Mouse (Mus musculus): Measurements from ENCODE around the gene Map3k11. TPM values are rescaled to one million over a fixed set of nuclear protein-coding genes. Genes with fewer than 3 reads are reported as not detected.

The Map3k11 gene
- 21.6 and 22.9 TPM in 2 replicates for polyA plus RNA-seq (2012; rRNA removed)

DNA sequence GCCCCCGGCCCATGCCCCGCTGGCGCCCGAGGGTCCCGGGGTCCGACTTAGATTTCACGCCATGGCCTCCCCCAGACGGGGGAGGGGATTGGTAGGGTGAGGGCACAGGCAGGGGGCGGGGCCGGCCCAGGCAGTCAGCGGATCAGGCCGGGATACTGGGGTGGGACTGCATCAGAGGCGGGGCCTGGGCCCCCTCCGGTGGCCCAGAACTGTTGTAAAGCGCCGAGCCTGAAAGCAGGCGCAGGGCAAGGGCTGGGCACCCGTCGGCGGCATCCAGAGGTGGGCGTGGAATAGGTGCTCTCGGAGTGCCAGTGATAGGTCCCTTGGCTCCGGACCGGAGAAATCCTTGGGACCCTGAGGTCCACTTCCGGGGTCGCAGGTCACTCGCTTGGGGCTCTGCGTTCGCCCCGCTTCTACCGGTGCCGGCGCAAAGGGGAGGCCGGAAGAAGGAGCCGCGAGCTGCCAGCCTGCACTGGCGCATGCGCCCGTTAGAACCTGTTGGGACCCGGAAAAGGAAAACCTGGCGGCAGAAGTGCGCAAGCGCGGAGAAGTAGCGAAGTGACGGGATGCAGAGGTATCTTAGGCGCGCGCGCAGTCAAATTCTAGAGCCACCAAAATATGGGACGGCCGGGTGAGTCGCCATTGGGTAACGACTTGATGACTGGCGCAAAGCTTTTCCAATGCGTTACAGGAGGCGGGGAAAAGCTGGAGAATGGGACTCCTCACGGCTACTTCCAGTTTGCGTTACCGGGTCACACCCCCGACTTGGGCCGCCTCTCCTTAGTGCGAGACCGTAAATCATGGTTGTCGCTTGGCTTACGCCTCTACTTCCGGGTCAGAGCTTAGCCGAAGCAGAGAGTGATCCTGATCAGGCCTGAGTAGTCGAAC is at the start of gene Map3k11, which contains the start of gene Pcnx3:
TSS of gene Map3k11 (plus strand) at position 543 of the 888 bp plus-strand sequence.
TSS of gene Pcnx3 (minus strand) at position 709 of the 888 bp plus-strand sequence.
- peak; percentile 33; the same call in 1 of the 2 replicates for TF ChIP-seq POLR2A (IDR thresholded peaks at IDR 0.05; ENCODE audit: borderline replicate concordance, extremely low read depth, insufficient read depth, insufficient read length, poor library complexity, severe bottlenecking)
- peak; percentile 26; the same call in 1 of the 2 replicates for TF ChIP-seq CTCF (IDR thresholded peaks at IDR 0.05; ENCODE audit: borderline replicate concordance, extremely low read depth, insufficient read depth, insufficient read length)

DNA sequence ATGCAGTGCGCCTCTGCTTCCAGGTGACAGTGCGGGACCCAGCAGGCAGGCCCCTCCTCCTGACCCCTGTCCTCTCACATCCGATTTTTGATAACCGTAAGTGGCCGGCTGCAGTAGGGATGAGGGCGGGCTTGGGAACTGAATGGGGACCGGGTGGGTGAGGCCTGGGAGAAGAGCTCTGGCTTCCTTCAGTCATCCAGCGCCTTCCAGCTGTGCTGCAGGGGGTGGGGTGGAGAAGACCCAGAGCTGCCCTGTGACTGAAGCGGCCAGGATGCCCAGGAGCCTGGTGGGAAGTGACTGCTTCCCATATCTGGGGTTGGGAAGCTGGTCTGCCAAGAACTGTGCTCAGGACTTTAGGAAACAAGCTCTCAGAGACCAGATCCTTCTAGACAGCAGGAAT is 48.2 kb upstream of the Map3k11 start:
- TF ChIP-seq CTCF (IDR thresholded peaks at IDR 0.05; ENCODE audit: borderline replicate concordance, extremely low read depth, insufficient read depth, insufficient read length) (no peak), POLR2A (IDR thresholded peaks at IDR 0.05; ENCODE audit: borderline replicate concordance, extremely low read depth, insufficient read depth, insufficient read length, poor library complexity, severe bottlenecking) (no peak)
- DNase-seq (ENCODE audit: low read depth): no peak

More for the DNA sequence above, at the start of gene Map3k11, which contains the start of gene Pcnx3:
- DNase-seq (ENCODE audit: low read depth): peak; percentile 100

DNA sequence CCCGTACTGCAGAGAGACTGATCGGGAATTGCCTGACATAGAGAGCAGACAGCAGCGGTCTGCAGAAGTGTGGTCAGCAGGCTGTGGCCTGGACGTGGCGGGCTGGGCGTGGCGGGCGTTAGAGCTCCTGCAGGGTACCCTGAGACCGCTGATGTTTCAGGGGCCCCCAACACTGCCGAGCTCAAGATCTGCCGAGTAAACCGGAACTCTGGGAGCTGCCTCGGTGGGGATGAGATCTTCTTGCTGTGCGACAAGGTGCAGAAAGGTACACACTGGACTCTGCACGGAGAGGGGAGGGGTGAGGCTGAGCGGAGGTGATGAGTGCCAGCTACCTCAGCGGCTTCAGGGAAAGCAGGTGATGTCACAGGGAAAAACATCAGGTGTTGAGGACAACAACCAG is 47.5 kb upstream of the Map3k11 start:
- no peak for DNase-seq (ENCODE audit: low read depth)
- TF ChIP-seq POLR2A (IDR thresholded peaks at IDR 0.05; ENCODE audit: borderline replicate concordance, extremely low read depth, insufficient read depth, insufficient read length, poor library complexity, severe bottlenecking): no peak
- no peak for TF ChIP-seq CTCF (IDR thresholded peaks at IDR 0.05; ENCODE audit: borderline replicate concordance, extremely low read depth, insufficient read depth, insufficient read length)

DNA sequence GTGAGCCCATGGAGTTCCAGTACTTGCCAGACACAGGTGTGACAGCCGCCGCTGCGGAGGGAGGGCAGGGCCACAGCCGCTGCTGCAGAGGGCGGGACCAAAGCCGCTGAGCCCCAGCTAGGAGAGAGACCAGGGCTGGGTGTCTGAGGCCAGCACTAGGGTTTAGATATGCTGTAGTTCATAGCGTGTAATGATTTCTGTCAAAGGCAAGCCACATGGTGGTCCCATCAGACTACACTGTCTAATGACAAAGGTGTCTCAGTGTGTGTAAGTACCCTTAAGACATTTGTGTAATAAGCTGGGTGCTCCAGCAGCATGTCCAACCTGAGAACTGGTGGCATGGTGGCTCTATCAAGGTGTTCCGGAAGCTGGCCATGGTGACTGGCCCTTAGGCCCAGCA is 46.9 kb upstream of the Map3k11 start:
- DNase-seq (ENCODE audit: low read depth): no peak
- no peak for TF ChIP-seq CTCF (IDR thresholded peaks at IDR 0.05; ENCODE audit: borderline replicate concordance, extremely low read depth, insufficient read depth, insufficient read length)
- no peak for TF ChIP-seq POLR2A (IDR thresholded peaks at IDR 0.05; ENCODE audit: borderline replicate concordance, extremely low read depth, insufficient read depth, insufficient read length, poor library complexity, severe bottlenecking)

DNA sequence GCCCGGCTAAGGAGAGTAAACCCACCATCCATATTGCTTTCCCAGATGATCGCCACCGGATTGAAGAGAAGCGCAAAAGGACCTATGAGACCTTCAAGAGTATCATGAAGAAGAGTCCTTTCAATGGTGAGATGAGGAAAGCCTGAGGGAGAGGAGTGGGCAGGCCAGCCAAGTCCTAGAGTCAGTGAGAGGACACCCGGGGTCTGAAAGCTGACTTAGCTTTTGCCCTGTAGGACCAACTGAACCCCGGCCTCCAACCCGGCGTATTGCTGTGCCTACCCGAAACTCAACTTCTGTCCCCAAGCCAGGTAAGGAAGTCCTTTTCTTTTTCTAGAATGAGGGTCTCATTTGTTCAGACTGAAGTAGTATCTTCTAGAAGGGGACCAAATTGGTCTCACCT is 43.3 kb upstream of the Map3k11 start:
- no peak for DNase-seq (ENCODE audit: low read depth)

DNA sequence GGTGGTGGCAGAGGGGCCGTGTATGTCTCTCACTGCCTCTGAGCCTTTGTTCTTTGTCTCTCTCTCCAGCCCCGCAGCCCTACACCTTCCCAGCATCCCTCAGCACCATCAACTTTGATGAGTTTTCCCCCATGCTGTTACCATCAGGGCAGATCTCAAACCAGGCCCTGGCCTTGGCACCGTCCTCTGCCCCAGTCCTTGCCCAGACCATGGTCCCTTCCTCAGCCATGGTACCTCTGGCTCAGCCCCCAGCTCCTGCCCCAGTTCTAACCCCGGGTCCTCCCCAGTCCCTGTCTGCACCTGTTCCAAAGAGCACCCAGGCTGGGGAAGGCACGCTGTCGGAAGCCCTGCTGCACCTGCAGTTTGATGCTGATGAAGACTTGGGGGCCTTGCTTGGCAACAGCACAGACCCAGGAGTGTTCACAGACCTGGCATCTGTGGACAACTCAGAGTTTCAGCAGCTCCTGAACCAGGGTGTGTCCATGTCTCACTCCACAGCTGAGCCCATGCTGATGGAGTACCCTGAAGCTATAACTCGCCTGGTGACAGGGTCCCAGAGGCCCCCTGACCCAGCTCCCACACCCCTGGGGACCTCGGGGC is 41.7 kb upstream of the Map3k11 start:
- TF ChIP-seq POLR2A (IDR thresholded peaks at IDR 0.05; ENCODE audit: borderline replicate concordance, extremely low read depth, insufficient read depth, insufficient read length, poor library complexity, severe bottlenecking) (no peak), CTCF (IDR thresholded peaks at IDR 0.05; ENCODE audit: borderline replicate concordance, extremely low read depth, insufficient read depth, insufficient read length) (no peak)
- no peak for DNase-seq (ENCODE audit: low read depth)

More for the DNA sequence above, 43.3 kb upstream of the Map3k11 start:
- TF ChIP-seq CTCF (IDR thresholded peaks at IDR 0.05; ENCODE audit: borderline replicate concordance, extremely low read depth, insufficient read depth, insufficient read length) (no peak), POLR2A (IDR thresholded peaks at IDR 0.05; ENCODE audit: borderline replicate concordance, extremely low read depth, insufficient read depth, insufficient read length, poor library complexity, severe bottlenecking) (no peak)

DNA sequence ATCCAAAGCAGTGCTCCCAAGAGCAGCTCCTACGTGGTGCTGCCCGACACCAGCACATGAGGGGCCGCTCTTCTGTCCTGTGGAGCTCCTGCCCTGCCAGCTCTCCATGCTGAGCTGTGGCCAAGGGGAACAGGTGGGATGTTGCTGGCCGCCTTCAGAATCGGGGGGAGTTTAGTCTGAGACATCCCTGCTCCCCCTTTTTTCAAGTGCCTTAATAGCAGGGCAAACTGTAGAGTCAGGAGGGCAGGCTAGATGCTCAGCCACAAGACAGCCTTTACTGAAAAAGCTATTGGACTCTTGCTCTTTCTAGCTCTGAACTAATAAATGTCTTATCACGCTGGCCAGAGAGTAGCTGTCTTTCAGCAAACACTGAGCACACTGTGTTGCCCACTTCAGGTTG is 40.8 kb upstream of the Map3k11 start:
- TF ChIP-seq POLR2A (IDR thresholded peaks at IDR 0.05; ENCODE audit: borderline replicate concordance, extremely low read depth, insufficient read depth, insufficient read length, poor library complexity, severe bottlenecking): no peak
- TF ChIP-seq CTCF (IDR thresholded peaks at IDR 0.05; ENCODE audit: borderline replicate concordance, extremely low read depth, insufficient read depth, insufficient read length): no peak
- DNase-seq (ENCODE audit: low read depth): no peak

DNA sequence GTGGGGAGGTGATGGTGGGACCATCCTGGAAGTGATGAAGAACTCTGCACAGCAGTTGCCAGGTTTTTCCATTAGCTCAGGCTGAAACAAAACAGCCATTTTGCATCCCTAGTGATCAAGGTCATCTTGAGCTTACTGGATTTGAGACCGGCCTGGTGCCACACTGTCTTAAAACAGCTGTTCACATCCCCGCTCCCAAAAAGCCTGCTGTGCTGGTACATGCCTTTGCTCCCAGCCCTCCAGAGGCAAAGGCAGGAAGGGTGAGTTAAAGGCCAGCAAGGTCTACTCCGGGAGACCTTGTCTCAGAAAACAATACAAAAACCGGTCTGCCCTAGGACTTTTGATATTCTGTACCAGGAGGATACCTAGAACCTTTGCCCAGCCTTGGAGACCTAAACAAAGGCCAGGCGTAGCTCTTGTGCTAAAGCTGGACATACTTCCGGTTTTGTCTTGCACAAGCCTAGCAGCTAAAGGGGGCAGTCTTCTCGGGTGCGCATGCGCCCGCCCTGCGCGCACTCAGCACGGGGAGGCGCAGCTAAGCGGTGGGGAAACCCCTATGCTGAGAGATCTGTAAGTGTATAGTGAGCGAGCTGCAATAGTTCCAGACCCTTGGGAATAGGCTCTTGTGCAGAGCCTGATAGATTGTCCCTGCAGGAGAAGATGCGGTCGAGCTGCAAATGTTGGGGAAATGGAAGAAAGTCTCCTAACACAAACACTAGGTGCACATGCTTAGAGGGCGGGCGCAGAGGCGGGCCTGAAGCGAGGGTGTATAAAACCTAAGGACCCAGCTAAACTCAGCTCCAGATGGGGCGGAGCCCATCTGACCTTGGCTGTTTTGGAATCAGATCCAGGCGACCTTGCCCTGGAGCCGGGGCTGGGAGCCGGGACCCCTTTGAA is 39.9 kb upstream of the Map3k11 start:
- DNase-seq (ENCODE audit: low read depth): peak; percentile 95
- TF ChIP-seq CTCF (IDR thresholded peaks at IDR 0.05; ENCODE audit: borderline replicate concordance, extremely low read depth, insufficient read depth, insufficient read length) (peak; percentile 10; the same call in 1 of the 2 replicates), POLR2A (IDR thresholded peaks at IDR 0.05; ENCODE audit: borderline replicate concordance, extremely low read depth, insufficient read depth, insufficient read length, poor library complexity, severe bottlenecking) (no peak; the same call in 1 of the 2 replicates)

DNA sequence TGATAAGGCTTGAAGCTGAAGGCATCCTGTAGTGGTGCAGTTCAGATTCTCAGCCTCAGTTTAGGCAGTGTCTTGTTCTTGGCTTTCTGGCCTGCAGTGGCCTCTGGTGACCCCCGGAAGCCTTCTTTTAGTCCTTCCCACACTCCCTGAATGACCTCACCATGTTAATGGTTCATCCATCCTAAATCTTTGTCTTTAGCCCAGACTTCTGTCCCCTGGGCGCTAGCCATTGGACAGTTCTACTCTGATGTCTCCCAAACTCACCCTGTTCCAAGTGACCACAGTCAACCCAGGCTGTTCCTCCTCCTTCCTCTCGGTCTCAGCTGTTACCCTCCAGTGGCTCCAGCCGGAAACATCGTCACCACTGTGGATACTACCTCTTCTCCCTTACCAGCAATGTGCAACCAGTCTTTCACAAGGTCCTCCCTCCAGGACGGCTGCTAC is 39.2 kb upstream of the Map3k11 start:
- DNase-seq (ENCODE audit: low read depth): no peak
- TF ChIP-seq CTCF (IDR thresholded peaks at IDR 0.05; ENCODE audit: borderline replicate concordance, extremely low read depth, insufficient read depth, insufficient read length) (no peak), POLR2A (IDR thresholded peaks at IDR 0.05; ENCODE audit: borderline replicate concordance, extremely low read depth, insufficient read depth, insufficient read length, poor library complexity, severe bottlenecking) (no peak)

DNA sequence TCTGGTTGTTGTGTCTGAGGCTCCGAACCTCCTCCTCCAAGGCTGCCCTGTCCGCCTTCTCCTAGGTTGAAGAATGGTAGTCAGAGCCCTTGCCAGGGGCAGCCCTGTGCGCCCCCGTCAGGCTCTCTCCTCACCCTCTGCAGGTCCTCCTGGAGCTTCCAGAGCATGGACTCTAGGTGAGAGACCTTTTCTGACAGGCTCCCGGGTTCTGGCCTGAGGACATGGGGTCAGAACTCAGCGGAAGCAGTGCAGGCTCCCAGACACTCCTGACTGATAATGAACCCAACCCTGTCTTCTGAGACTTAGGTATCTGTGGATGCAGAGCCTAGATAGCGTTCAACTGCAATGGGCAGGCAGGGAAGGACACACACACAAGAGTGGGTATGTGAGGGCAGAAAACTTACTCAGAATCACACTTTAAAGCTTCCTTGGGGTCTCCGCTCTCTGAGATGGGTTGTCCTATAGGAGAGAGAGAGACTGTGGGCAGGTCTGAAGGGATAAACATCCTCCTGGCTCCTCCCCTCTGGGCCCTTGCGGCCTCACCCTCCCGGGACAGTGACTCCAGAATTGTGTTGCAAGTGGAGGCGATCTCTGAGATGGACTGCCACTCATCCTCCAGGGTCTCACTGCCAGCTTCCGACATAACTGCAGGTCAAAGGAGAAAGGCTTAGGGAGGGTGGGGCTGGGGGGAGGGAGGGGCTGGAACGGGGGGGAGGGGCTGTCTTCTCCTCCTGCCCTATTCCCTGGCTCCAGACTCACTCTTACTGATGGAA is 36.9 kb upstream of the Map3k11 start:
- DNase-seq (ENCODE audit: low read depth): no peak
- no peak for TF ChIP-seq CTCF (IDR thresholded peaks at IDR 0.05; ENCODE audit: borderline replicate concordance, extremely low read depth, insufficient read depth, insufficient read length)
- no peak for TF ChIP-seq POLR2A (IDR thresholded peaks at IDR 0.05; ENCODE audit: borderline replicate concordance, extremely low read depth, insufficient read depth, insufficient read length, poor library complexity, severe bottlenecking)
